Mouse (Mus musculus): ENCODE measurements around the gene Zfp148. TPM values are rescaled to one million over a fixed set of nuclear protein-coding genes. Genes with fewer than 3 reads are reported as not detected.

Gene Zfp148
- polyA plus RNA-seq, 1 experiment, result 31.9 TPM

DNA sequence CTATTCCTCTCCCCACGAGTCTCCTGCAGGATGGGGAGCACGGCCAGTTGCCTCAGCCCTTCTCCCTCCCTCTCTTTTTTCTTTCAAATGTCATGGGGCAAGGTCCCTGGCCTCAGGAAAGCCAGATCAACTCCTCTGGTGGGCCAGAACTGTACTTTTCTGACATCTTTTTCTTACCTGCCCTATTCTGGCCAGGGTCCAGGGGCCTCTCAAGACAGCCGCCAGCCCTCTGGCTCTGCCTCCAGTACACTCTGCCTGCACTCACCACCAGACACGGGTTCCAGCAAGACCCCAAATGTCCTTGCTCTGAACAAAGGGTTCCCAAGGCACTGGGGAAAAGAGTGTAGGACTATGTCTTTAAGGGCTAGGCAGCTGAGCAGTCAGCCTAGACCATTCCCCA is 137.0 kb downstream of the Zfp148 start:
- Histone ChIP-seq H3K4me1 (ENCODE audit: control insufficient read depth, insufficient read depth, low read length) (peaks cover 14% of the 10 kb centered on the region), H3K27ac (ENCODE audit: insufficient read depth, low read depth, low read length) (no peak overlapping the region), H3K4me3 (ENCODE audit: insufficient read depth, low read length) (no peak overlapping the region)
- TF ChIP-seq POLR2A (IDR thresholded peaks at IDR 0.05; ENCODE audit: borderline replicate concordance, low read depth, low read length), result no peak
- no peak for TF ChIP-seq CTCF (IDR thresholded peaks at IDR 0.05; ENCODE audit: low read depth, low read length)

DNA sequence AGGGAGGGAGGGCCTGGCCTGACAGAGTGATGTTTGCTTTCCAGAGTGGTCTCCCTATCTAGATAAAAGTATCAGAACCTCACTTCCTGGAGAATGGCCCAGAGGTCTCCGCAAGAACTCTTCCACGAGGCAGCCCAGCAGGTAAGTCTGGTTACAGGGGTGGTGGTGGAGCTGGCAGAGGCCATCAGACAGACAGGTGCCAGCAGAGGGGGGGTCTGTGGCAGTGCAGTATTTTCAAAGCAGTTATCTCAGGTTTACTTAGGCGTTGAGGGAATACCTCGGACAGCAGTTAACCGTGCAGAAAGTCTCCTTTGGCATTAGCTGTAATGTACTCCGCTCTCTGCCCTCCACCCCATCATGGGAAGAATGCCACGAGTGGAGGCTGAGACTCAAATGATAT is 137.6 kb downstream of the Zfp148 start:
- H3K4me1 ChIP-seq (ENCODE audit: control insufficient read depth, insufficient read depth, low read length), result peaks cover 14% of the 10 kb centered on the region
- no peak overlapping the region for H3K27ac ChIP-seq (ENCODE audit: insufficient read depth, low read depth, low read length)
- H3K4me3 ChIP-seq (ENCODE audit: insufficient read depth, low read length), result no peak overlapping the region
- no peak for TF ChIP-seq CTCF (IDR thresholded peaks at IDR 0.05; ENCODE audit: low read depth, low read length)
- no peak for TF ChIP-seq POLR2A (IDR thresholded peaks at IDR 0.05; ENCODE audit: borderline replicate concordance, low read depth, low read length)

DNA sequence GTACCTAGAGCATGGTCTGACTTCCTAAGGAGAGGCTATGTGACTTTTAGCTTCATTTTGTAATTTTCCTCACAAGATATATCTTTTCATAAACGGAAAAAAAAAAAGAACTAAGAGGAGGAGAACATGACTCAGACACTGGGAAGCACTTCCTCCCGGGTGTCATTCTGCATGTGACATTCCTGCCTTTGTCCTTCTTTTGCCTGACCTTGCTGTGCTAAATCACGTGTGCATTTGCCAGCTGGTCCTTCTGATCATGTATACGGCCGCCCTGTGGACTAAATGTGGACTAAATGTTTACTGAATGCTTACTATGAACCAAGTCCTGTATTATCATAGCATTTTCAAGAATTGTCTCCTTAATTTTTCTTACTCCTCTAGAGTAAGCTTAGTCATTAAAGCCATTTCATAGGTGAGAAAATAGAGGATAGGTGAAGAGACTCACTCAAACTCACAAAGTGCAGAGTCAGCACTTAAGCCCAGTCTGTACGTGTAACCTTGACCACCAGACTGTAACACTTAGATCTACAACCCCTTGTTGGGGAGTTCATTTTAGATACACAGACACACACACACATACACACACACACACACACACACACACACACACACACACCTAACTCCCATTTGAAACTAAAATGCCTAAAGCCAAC is 139.4 kb downstream of the Zfp148 start:
- TF ChIP-seq POLR2A (IDR thresholded peaks at IDR 0.05; ENCODE audit: borderline replicate concordance, low read depth, low read length) (no peak), CTCF (IDR thresholded peaks at IDR 0.05; ENCODE audit: low read depth, low read length) (no peak)

DNA sequence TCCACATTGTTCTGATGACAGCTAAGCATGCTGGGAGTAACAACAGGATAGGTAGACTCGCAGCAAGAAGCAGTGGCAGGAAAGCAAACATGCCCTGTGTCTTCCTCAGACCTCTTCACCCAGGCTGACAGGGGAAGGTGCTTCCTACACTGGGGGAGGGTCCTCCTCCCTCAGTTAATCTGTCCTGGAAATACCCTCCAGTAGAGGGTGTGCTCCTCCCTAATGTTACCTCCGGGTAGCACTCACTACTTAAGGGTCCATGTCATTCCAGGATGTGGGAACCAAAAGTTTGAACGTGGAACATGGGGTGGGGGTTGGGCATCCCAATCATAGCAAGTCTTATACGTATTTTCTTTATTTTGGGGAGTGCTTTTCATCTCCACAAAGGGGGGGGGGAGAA is 141.9 kb downstream of the Zfp148 start:
- H3K4me1 ChIP-seq (ENCODE audit: control insufficient read depth, insufficient read depth, low read length), result peaks cover 11% of the 10 kb centered on the region

More for the DNA sequence above, 139.4 kb downstream of the Zfp148 start:
- peaks cover 14% of the 10 kb centered on the region for H3K4me1 ChIP-seq (ENCODE audit: control insufficient read depth, insufficient read depth, low read length)
- no peak overlapping the region for H3K27ac ChIP-seq (ENCODE audit: insufficient read depth, low read depth, low read length)
- H3K4me3 ChIP-seq (ENCODE audit: insufficient read depth, low read length), result no peak overlapping the region

DNA sequence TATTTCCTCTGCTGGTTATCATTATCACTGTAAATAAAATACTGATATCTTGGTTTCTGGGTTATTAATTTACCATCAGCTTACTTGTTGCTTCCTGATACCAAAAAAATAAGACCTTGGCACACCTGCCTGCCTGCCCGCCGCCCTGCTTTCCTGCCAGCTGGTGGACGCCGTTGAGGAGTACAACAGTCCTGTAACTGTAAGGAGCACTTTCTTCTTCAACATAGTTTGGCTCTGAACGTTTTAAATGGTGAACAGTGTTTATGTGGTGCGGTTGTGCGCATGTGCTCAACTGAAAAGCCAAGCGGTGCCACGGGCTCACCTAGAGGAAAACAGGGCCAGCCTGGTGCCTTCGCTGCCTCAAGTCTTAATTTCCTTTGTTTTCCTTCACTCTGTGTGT is 142.9 kb downstream of the Zfp148 start:
- no peak for TF ChIP-seq POLR2A (IDR thresholded peaks at IDR 0.05; ENCODE audit: borderline replicate concordance, low read depth, low read length)
- no peak for TF ChIP-seq CTCF (IDR thresholded peaks at IDR 0.05; ENCODE audit: low read depth, low read length)
- Histone ChIP-seq H3K27ac (ENCODE audit: insufficient read depth, low read depth, low read length) (no peak overlapping the region), H3K4me1 (ENCODE audit: control insufficient read depth, insufficient read depth, low read length) (peaks cover 11% of the 10 kb centered on the region), H3K4me3 (ENCODE audit: insufficient read depth, low read length) (no peak overlapping the region)

More for the DNA sequence above, 141.9 kb downstream of the Zfp148 start:
- Histone ChIP-seq H3K4me3 (ENCODE audit: insufficient read depth, low read length) (no peak overlapping the region), H3K27ac (ENCODE audit: insufficient read depth, low read depth, low read length) (no peak overlapping the region)
- TF ChIP-seq POLR2A (IDR thresholded peaks at IDR 0.05; ENCODE audit: borderline replicate concordance, low read depth, low read length) (no peak), CTCF (IDR thresholded peaks at IDR 0.05; ENCODE audit: low read depth, low read length) (no peak)

DNA sequence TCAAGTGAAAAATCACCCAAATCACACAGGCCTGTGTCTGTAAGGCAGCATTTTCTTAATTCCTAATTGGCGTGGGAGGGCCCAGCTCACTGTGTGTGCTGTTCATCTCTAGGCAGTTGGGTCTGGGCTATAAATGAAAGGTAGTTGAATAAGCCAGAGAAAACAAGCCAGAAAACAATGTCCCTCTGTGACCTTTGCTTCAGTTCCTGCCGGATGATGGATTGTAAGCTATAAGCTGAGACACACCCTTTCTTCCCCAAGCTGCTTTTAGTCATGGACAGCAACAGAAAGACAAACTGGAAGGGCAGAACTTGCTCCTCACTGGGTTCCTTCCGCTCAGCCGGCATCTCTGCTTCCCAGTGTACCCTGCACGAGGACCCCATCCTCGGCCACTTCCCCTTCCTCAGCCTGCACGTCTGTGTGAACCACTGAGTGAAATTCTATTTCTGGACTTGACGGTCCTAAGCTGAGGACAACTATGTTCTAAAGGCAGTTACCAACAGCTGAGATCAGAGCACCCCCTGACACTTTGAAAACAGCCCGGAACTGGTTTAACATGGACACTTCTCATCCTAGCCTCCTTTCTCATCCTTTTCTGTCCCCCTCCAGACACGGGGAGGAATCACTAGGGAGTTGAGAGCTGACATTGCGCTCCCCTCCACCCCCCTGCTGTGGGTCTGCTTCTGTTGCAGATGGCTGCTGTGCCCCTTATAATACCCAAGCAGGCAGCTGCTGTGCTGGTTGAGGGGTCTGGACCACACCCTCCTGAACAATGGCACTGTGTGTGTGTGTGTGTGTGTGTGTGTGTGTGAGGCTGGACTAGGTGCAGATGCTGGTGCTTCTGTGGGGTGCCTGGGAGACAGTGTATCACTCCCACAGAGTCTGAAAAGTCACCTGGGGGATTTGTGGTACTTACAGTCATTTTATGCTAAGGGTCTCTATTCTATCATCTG is 149.1 kb downstream of the Zfp148 start:
- no peak overlapping the region for H3K4me3 ChIP-seq (ENCODE audit: insufficient read depth, low read length)
- peak overlapping the region; percentile 36 for H3K27ac ChIP-seq (ENCODE audit: insufficient read depth, low read depth, low read length)
- no peak for TF ChIP-seq POLR2A (IDR thresholded peaks at IDR 0.05; ENCODE audit: borderline replicate concordance, low read depth, low read length)
- no peak for TF ChIP-seq CTCF (IDR thresholded peaks at IDR 0.05; ENCODE audit: low read depth, low read length)
- H3K4me1 ChIP-seq (ENCODE audit: control insufficient read depth, insufficient read depth, low read length), result peaks cover 16% of the 10 kb centered on the region

DNA sequence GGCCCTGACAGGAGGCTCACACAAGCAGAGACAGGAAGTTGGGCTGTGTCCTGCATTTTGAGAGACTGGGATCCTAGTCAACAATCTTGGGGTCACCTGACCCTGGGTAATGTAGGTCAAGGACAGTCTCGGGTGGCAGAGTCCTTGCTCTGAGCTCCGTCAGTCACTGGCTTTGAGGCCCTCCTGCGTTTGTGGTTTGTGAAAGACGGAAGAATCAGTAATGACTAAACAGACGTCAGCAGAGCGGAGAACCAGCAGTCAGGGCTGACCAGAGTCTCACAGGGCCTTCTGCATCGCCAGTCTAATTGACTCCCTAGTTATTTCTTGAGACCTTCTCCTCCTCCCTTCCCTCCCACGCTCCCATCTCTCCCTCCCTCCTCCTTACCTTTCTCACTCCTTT is 150.5 kb downstream of the Zfp148 start:
- Histone ChIP-seq H3K27ac (ENCODE audit: insufficient read depth, low read depth, low read length) (no peak overlapping the region), H3K4me3 (ENCODE audit: insufficient read depth, low read length) (no peak overlapping the region), H3K4me1 (ENCODE audit: control insufficient read depth, insufficient read depth, low read length) (peaks cover 17% of the 10 kb centered on the region)
- TF ChIP-seq CTCF (IDR thresholded peaks at IDR 0.05; ENCODE audit: low read depth, low read length) (no peak), POLR2A (IDR thresholded peaks at IDR 0.05; ENCODE audit: borderline replicate concordance, low read depth, low read length) (no peak)

DNA sequence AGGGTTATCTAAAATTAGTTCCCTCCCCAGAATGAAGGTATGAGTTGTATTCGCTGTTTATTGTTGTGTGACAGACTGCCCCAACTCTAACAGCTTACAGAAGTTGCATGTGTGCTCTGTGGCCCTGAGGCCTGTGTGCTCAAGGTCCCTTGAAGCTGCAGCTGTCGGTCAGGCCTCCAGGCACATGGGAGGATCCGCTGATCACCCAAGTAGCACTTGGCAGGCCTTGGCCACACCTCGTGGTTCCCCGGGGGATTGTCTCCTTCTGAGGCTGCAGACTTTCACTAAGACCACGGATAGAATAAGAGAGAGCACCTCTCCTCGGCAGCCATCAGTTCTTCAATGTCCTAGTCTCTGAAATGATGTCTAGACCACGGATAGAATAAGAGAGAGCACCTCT is 155.8 kb downstream of the Zfp148 start:
- Histone ChIP-seq H3K27ac (ENCODE audit: insufficient read depth, low read depth, low read length) (no peak overlapping the region), H3K4me1 (ENCODE audit: control insufficient read depth, insufficient read depth, low read length) (peaks cover 4% of the 10 kb centered on the region; the same call in 1 of the 2 replicates), H3K4me3 (ENCODE audit: insufficient read depth, low read length) (no peak overlapping the region)
- TF ChIP-seq POLR2A (IDR thresholded peaks at IDR 0.05; ENCODE audit: borderline replicate concordance, low read depth, low read length), result no peak
- no peak for TF ChIP-seq CTCF (IDR thresholded peaks at IDR 0.05; ENCODE audit: low read depth, low read length)

DNA sequence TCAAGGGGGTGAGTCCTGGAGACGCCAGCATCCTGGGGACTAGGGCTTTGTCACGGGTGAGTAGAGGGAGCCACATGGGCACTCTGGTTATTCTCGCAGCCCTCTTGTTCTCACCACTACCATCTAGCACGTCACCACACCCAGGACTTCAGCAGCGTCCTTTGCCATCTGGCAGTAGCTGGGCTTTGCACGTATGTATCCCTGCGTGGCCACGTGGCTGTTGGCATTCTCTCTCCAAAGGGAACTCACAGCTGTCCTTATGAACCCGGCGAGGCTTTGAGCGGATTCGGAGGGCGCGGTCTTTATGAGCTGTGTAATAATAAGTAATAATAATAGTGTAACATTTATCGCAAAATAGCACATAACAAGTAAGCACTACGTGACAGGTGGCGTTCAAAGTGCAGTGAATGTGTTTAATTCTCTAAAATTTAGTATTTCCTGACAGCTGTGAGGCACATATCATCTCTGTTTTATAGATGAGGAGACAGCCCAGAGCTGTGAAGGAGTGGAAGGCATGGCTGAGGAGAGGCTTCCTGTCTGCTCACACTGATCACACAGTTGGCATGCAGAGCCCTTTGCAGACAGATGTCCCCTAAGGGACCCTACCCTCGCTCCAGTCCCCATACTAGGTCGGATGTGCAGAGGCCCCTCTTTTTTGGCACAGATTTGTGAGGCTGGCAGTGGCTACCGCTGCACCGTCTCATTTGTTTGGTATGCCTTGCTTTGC is 157.0 kb downstream of the Zfp148 start:
- no peak overlapping the region for H3K4me3 ChIP-seq (ENCODE audit: insufficient read depth, low read length)
- H3K4me1 ChIP-seq (ENCODE audit: control insufficient read depth, insufficient read depth, low read length), result 0 out of 2 replicates have a peak, but pooled peaks cover 2% of the 10 kb centered on the region
- TF ChIP-seq POLR2A (IDR thresholded peaks at IDR 0.05; ENCODE audit: borderline replicate concordance, low read depth, low read length) (no peak), CTCF (IDR thresholded peaks at IDR 0.05; ENCODE audit: low read depth, low read length) (no peak)
- H3K27ac ChIP-seq (ENCODE audit: insufficient read depth, low read depth, low read length), result no peak overlapping the region

Measured in bone marrow macrophage, adult 2 months (primary cell).